Mouse (Mus musculus): ENCODE measurements around the gene Akr1b3. TPM values are rescaled to one million over a fixed set of nuclear protein-coding genes. Genes with fewer than 3 reads are reported as not detected.

Gene Akr1b3
- polyA plus RNA-seq (2017; shearing (Covaris generic)) = 344 TPM

GRCm38 (mm10) chr6:34316854-34317771 lies at the start of gene Akr1b3:
TSS of gene Akr1b3 (minus strand) at chr6:34317478.

GRCm38 (mm10) chr6:34353658-34354353 lies 36.5 kb upstream of the Akr1b3 start, which contains the start of gene Akr1b8:
TSS of gene Akr1b8 (plus strand) at chr6:34354119.

Other genes starting within 250 kb of the Akr1b3 start
- gene Slc35b4, start 140.4 kb downstream of the Akr1b3 start, polyA plus RNA-seq (2017; shearing (Covaris generic)) = 49.7 TPM
- not detected for gene Akr1b8, start 36.6 kb upstream of the Akr1b3 start, polyA plus RNA-seq (2017; shearing (Covaris generic))
- 44.1 TPM for gene Akr1b10, start 66.7 kb upstream of the Akr1b3 start, polyA plus RNA-seq (2017; shearing (Covaris generic))
- gene Akr1b7, start 94.9 kb upstream of the Akr1b3 start, polyA plus RNA-seq (2017; shearing (Covaris generic)) = 0.23 TPM
- 21.6 TPM for gene Bpgm, start 158.7 kb upstream of the Akr1b3 start, polyA plus RNA-seq (2017; shearing (Covaris generic))

All from CD4-positive, CD25-positive, alpha-beta regulatory T cell (primary cell).